Mouse (Mus musculus) heart, postnatal 0 days (tissue): ENCODE measurements at regions not wholly inside any gene's neighbourhood (a gene's known extent, or its start where the extent isn't known, plus 50 kb on each side); places are given as distances from the start of the nearest gene placed in this dataset.

Experiments
- CTCF ChIP-seq: IDR thresholded peaks from 2 replicates; pipeline ENCODE4 v1.5.1; 2016; ENCODE audit warnings: antibody characterized with exemption, control low read depth, low read depth
- EP300 ChIP-seq: IDR thresholded peaks from 2 replicates; pipeline ENCODE4 v1.6.1; 2016; ENCODE audit warnings: antibody characterized with exemption, low read depth

GRCm38 (mm10) chr12:80048215-80048979, 64.4 kb downstream of the Zfp36l1 start:
- TF ChIP-seq CTCF (no peak), EP300 (no peak)
